Mouse (Mus musculus) cerebellum, adult 2 months (tissue): Measurements from ENCODE around the gene Cd300lg.

Experiments
- CTCF ChIP-seq: fragments of 200-500 bp; IDR thresholded peaks from 2 replicates; pipeline ENCODE4 v1.5.1; 2011; ENCODE audit warnings: low read depth, mild to moderate bottlenecking, control low read depth, low read length, moderate library complexity, borderline replicate concordance; ENCODE audit not compliant: insufficient read depth
- POLR2A ChIP-seq: fragments of 200-500 bp; IDR thresholded peaks from 2 replicates; pipeline ENCODE4 v1.6.1; 2011; ENCODE audit warnings: low read length, control low read depth, borderline replicate concordance; ENCODE audit not compliant: insufficient read depth

DNA sequence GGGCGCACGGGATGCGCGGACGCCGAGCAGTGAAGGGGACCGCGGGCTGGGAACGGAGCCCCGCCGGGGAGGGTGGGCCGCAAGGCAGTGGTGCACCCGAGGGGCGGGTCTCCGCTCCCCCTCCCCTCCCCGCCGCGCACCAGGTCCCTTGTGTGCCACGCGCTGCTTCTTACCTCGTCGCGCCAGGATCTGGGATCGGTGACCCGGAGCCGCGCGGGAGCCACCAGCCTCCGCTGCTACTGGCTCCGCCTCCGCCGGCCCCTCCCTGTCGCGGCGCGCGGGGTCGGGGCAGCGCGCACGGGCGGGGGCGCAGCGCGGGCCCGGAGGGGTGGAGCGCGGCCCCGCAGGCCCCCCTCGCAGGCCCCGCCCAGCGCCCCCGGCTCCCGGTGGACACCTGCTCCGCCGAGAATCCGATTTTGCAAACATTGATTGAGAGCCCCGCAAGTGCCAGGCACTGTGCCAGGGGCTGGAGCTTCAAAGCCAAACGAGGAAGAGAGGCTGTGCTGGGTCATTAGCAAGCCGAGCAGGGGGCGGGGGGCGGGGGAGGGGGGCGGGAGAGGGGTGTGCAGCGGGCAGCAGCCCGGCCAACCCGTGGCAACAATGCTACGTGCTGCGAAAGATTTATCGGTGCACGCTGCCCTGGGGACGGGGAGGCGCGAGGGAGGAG is 14.5 kb upstream of the Cd300lg start:
- TF ChIP-seq CTCF (no peak), POLR2A (peak; percentile 81)
